Mouse (Mus musculus) olfactory bulb, adult 2 months (tissue): Measurements from ENCODE around the gene Comp.

Experiments
- CTCF ChIP-seq: fragments of 200-500 bp; IDR thresholded peaks from 2 replicates; pipeline ENCODE4 v1.5.1; 2012; ENCODE audit warnings: low read depth, mild to moderate bottlenecking, low read length, moderate library complexity; ENCODE audit not compliant: insufficient read depth
- POLR2A ChIP-seq: fragments of 200-500 bp; IDR thresholded peaks from 2 replicates; pipeline ENCODE4 v1.6.1; 2012; ENCODE audit warnings: mild to moderate bottlenecking, low read depth, low read length, moderate library complexity; ENCODE audit not compliant: insufficient read depth

GRCm38 (mm10) chr8:70344279-70344678 is 29.1 kb upstream of the Comp start:
- TF ChIP-seq CTCF (no peak), POLR2A (no peak)
